Mouse (Mus musculus) megakaryocyte, adult 5-6 weeks (primary cell): ENCODE results near the gene Cdpf1. TPM values are rescaled to one million over a fixed set of nuclear protein-coding genes. Genes with fewer than 3 reads are reported as not detected.
"Not testable (repeated sequence)": the region's sequence is repeated elsewhere in the genome, so short reads cannot be mapped to it uniquely, and the experiment has no call there.

Experiments
- ATAC-seq: 2 replicates; pipeline ENCODE4 v1.8.0; 2016; ENCODE audit warnings: mild to moderate bottlenecking, inconsistent platforms; ENCODE audit not compliant: poor library complexity, severe bottlenecking
- total RNA-seq, 2 experiments: library from RNA; stranded (forward) in 1 of 2; stranded (reverse) in 1 of 2; fragments of 153-499, 151-499 nt in 1 of 2; fragments of 221-1000, 200-1000 nt in 1 of 2; gene quantifications; 2 replicates each; pipeline versions ENCODE4 v1.2.3 to v1.2.4; 2015 to 2017

Gene Cdpf1
- total RNA-seq, 2 experiments from 2014 or later = 8.3 to 14.5 TPM

DNA sequence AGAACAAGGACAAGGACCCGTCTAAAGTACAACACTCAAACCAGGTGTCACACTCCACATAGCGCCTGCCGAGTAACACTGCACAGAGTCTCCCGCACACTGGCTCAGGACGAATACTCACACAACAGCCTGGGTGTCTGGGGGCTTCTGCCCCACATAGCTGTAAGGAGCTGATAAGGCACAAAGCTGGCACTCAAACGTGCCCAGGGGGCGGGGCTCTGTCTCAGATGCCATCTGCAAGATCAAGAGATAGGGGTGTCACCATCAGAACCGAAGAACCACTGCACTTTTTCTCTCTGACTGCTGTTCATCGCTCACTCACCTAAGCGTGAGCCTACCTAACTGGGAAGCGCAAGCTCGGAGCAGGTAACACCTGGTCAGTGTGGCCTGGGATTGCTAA, 2.4 kb downstream of the Cdpf1 start:
- no peak for ATAC-seq

GRCm38 (mm10) chr15:85808434-85808833, 3.1 kb downstream of the Cdpf1 start:
- no peak for ATAC-seq

- ATAC-seq = no peak
These were observed 3.5 kb downstream of the Cdpf1 start for GRCm38 (mm10) chr15:85808031-85808430.

GRCm38 (mm10) chr15:85807404-85807803, 4.1 kb downstream of the Cdpf1 start:
- ATAC-seq = no peak

- ATAC-seq = no peak
These were observed 4.6 kb downstream of the Cdpf1 start for GRCm38 (mm10) chr15:85806886-85807285.

DNA sequence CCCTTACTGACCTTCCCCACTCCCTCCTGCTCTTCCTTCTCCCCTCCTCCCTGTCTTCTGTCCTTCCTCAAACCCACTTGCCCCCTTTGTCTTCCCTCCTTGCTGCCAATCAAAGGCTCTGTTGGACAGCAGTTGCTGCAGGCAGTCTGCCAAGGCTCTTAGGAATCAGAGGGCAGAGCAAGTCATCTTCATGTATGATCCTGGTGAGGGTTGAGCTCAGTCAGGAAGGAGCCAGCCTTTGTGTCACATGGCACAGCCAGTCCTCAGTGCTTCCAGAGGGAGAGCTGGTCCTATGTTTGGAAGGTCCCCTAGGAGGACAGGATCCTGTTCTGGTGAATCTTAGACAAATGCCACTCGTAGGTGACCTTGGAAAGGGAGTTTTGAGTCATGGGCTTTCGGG, 8.6 kb downstream of the Cdpf1 start:
- no peak for ATAC-seq

GRCm38 (mm10) chr15:85798676-85799075, 12.8 kb downstream of the Cdpf1 start:
- ATAC-seq = no peak

GRCm38 (mm10) chr15:85795516-85795915, 16.0 kb downstream of the Cdpf1 start:
- ATAC-seq = no peak

DNA sequence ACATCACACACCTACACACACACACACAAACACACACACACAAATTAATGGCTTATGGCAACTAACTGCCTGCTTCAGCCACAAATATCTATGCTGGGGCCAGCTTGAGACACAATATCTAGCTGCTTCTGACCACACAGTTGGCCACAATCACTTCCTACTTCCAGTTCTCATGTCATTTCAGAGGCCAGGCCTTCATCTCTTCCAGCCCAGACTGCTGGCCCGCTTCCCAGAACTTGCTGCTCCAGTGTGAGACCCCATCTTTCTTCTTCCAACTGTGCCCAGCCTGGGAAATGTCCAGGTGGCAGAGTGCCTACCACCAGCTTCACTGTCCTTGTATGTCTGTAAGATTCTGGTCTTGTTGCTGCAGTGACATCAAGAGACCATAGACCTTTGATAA, 18.7 kb downstream of the Cdpf1 start:
- ATAC-seq = no peak

DNA sequence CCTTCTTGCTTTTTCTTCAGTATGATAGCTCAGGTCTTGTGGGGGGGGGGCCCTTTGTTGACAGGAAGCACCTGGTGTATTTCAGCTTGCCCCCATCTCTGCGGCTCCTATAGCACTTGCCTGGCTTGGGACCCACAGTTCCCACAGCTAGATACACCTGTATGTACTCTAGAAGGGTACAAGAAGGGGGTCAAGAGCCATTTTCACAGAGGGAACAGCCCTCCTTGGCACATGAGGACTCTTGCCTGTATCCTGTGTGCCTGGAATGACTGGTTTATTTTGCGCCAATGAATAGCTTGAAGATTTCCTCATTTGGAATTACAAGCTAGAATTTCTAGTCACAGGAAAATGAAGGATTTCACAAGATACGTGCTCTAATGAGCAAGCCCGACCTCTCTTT, 20.0 kb downstream of the Cdpf1 start:
- no peak for ATAC-seq

DNA sequence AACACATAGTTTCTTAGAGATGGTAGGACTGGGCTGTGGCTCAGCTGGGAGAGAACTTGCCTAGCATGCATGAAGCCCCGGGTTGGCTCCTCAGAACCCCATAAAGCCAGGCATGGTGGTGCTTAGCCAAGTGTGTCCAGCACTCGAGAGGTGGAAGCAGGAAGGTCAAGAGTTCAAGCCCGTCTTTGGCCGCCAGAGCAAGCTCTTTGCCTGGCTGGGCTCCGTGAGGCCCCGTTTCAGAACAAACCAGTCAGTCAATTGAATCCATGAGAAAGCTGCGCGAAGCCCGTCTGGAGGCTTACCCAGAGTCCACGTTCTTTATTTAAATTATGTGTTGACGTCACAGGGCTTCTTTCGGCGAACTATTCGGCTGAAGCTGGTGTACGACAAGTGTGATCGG, 22.9 kb downstream of the Cdpf1 start:
- ATAC-seq = no peak

DNA sequence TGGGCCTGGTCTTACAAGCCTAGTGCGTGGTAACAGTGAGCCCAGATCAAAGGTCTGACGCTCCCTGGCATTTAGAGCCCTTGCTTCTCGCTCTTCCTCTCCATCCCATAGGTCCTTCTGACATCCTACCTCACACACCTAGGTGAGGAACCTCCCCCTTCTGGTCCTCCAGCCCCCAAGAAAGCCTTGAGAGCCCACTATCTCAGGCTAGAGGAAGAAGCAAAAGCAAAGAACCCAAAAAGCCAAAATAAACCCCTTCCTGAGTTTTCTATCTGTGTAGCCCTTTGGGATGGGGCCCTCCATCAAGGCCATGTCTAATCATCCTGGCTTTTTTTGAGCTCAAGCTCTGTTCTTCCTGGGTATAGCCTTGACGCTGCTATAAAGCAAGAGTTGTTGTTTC, 23.4 kb downstream of the Cdpf1 start:
- no peak for ATAC-seq

GRCm38 (mm10) chr15:85787482-85787881, 24.0 kb downstream of the Cdpf1 start:
- no peak for ATAC-seq

GRCm38 (mm10) chr15:85786711-85787110, 24.8 kb downstream of the Cdpf1 start:
- no peak for ATAC-seq

- no peak for ATAC-seq
These were observed 27.2 kb downstream of the Cdpf1 start for GRCm38 (mm10) chr15:85784341-85784740.

DNA sequence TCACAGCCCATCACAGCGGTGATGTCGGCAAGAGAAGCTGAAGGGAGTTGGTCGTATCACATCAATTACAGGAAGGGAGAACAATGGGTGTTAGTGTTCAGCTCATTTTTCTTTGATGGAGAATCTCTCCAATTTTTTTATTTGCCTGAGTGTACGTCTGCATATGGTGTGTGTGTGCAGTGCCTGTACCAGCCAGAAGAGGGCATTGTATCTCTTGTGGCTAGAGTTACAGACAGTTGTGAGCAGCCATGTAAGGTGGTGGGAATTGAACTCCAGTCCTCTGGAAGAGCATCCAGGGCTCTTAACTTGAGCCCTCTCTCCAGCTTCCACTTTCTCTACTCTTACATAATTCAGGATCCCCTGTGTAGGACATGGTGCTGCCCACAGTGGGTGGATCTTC, 28.4 kb downstream of the Cdpf1 start:
- ATAC-seq = no peak

DNA sequence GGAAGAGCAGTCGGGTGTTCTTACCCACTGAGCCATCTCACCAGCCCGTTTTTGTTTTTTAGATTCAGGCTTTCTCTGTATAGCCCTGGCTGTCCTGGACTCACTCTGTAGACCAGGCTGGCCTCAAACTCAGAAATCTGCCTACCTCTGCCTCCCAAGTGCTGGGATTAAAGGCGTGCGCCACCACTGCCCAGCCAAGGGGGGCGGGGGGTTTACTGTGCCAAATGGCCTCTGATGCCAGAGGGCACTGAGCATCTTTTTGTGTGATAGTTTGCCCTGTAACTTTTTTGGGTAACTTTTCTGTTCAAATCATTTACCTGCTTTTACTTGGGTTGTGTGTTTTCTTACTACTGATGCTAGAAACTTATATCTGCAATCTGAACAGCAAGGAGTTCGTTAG, 32.6 kb downstream of the Cdpf1 start:
- ATAC-seq = not testable (repeated sequence)

DNA sequence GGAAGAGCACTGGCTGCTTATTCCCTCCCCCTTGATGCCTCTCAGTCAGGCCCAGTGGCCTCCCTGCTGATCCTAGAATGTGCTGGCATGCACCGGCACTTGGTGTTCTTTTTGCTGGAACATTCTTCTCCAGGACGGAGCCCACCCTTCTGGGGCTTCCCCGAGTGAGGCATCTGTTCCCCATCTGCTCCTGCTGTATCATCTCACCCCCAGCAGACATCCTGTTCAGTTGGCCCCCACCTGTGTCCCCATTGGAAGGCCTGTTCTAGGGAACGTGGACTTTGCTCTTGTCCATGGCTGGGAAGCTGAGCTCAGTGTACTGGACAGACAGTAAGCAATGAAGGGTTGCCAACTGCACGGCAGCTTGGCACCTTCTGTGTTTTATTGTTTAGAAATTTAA, 34.7 kb downstream of the Cdpf1 start:
- no peak for ATAC-seq

- ATAC-seq = no peak
These were observed 35.3 kb downstream of the Cdpf1 start for GRCm38 (mm10) chr15:85776241-85776640.

DNA sequence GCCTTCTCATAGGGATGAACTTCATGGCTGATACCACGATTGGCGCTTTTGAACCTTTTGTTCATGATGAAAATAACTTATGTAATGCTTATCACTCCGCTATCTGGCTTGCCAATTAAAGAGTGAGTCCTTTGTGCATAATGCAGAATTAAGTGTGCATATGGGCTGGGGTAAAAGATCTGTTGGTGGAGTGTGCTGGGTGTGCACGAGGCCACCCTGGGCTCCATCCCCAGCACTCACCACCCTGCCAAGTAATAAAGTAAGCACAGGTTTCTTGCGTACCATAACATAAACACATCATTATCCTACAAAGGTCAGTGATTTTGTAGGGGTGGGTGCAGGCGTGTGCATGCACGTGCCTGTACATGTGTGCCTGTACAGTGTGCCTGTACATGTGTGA, 36.5 kb downstream of the Cdpf1 start:
- no peak for ATAC-seq

DNA sequence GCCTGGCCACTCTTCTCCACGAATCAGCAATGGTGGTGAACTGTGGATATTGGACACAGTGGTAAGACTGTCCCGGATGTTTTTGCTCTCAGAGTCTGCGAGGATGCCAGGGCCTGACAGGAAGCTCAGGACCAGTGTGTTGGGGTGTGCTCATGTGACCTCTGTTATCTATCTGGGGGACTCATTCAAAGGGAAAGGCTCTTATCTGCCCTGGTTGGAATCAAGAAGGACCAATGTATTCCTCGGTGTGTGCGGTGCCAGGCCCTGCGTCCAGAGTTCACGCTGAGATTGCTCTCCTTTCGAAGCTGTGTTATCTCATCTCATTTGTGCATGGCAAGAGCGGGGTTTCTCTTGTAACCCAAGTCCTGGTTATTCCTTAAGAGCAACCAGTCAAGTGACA, 37.1 kb downstream of the Cdpf1 start:
- no peak for ATAC-seq

GRCm38 (mm10) chr15:85772146-85772740, 39.3 kb downstream of the Cdpf1 start:
- no peak for ATAC-seq

DNA sequence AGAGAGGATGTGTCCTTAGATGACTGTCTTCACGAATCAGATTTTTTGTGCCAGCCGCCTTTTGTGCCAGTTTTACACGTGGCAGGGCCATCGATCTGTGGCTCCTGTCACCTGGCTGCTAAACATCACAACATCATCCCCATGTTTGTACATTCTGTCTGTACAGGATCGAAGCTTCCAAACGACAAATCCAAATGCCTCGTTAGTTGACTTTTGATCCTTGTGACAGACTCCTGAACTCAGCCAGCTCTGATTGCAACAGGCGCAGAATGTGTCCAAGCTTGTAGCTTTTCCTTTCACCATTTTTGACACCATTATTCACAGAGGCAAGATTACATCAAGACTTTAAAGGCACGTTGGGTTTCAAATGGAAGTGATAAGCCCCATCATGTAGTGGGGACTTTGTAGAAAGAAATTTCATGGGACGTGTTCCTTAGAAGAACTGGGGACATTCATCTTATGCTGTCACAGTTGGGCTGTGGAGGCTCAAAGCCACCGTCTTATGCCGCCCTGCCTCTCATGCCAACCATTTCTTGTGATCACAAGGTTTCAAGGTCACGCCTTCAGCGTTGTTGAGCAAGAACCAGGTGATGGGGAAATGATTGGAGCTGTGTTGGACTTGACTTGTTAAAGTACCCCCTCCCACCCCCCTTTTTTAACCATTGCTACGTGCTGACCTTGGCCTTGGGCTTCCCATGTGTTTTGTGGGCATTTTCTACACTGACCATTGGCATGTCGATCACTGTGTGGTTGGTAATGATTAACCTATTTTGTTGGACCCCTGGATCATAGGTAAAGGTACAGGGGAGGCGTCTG, 40.0 kb downstream of the Cdpf1 start:
- no peak for ATAC-seq
